Mouse (Mus musculus): ENCODE measurements around the gene Ltf.
A peak's percentile ranks its signal among the peaks of the same experiment; 100 is the strongest.

The Ltf gene

DNA sequence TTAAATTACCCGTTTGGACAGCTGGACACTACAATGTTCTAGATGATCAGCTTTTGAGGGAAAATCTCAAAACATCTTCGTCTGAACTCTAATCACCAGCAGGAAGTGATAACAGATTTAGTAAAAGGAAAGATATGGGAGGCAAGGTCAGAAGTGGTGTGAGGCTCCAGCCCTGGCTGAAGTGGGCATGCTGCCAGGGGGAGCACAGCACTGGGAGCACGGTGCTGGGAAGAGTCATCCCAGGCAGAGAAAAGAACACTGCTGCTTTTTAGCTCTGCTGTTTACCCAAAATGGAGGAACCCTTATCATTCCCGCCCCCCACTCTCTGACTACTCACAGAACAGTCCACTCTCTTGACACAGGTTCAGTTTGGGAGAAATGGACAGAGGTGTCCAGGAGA is 20.9 kb downstream of the Ltf start:
- no peak for DNase-seq (ENCODE audit: low read depth)

DNA sequence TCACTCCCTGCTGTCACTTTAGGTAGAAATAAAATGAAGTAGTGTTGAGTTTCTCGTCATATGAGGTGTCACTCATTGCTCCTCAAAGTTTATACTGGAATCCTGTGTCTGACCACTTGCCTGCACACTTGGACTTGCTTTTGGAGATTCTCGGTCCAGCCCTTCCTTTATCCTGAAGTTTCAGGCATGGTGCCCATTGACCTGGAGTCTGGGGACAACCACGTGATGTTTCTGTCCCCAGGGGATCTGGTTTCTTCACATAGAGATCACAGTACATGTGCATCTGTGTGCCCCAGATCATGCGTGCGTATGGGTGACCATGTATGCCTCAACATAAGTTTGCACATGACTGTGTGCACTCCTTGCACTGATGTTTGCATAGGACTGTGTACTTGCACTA is 23.2 kb downstream of the Ltf start:
- DNase-seq (ENCODE audit: low read depth): no peak

DNA sequence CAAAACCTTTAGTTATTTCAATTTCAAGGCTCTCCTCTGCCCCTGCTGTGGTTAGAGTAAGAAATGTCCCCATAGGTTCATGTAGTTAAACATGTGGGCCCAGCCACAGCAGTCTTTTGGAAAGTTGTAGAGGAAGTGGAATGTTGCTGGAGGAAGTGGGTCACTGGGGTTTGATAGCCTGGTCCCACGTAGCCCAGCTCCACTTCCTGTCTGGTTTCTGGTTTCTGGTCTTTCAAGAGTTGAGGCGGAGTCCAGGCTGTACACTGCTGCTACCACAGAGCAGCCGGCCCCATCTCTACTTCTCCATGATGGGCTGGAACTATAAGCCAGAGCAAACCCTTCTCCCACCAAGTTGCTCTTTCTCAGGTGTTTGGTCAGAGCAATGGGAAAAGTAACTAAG is 27.2 kb downstream of the Ltf start:
- DNase-seq (ENCODE audit: low read depth): no peak

DNA sequence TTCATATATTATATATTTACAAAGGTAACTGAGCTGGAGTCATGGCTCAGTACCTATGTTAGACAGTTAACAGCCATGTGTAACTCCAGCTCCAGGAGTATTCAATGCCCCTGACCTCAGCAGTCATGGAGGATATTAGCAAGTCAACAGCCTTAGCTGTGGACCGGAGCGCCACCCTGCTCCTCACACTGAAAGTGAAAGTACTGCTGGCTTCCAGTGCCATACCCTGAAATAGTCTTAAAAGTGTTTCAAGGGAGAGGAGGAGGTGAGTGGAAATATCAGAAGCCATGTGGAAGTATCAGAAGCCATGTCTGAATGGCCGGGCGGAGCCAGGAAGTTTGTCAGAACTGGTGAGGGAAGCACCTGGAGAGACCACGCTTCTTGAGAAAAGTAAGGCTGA is 28.2 kb downstream of the Ltf start:
- DNase-seq (ENCODE audit: low read depth): no peak

DNA sequence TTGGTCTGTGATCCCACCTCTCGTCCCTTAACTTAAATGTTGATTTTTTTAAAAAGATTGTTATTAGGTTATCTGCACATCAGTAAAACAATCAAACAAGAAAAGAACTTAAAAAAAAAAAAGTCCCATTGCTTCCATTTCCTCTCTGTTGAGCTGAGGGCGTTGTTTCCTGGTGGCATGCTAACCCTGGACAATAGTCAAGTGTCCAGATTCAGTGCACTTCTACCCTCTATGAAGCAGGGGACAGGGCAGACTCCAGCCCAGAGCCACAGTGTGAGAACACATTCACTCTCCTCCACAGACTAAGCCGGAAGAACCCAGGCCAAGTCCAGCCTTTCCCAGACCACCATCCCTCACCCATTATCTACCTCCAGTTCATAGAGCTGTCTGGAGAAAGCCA is 29.4 kb downstream of the Ltf start:
- no peak for DNase-seq (ENCODE audit: low read depth)

DNA sequence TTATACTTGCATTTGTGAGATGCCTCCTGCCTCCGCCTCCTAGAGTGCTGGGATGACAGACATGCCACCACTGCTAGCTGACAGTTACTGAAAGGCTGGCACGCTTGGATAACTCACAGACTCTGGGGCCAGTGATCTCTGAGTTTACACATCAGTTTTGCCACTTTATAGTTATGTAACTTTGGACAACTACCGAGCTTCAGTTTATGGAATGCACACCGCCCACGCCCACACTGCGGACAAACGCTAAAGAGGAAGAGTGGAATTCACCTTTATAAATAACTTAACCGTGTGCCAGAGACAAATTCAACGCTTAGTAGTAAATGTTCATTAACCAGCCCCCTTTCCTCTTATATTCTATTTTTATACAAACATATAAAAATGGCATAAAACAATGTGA is 35.9 kb downstream of the Ltf start:
- no peak for DNase-seq (ENCODE audit: low read depth)

DNA sequence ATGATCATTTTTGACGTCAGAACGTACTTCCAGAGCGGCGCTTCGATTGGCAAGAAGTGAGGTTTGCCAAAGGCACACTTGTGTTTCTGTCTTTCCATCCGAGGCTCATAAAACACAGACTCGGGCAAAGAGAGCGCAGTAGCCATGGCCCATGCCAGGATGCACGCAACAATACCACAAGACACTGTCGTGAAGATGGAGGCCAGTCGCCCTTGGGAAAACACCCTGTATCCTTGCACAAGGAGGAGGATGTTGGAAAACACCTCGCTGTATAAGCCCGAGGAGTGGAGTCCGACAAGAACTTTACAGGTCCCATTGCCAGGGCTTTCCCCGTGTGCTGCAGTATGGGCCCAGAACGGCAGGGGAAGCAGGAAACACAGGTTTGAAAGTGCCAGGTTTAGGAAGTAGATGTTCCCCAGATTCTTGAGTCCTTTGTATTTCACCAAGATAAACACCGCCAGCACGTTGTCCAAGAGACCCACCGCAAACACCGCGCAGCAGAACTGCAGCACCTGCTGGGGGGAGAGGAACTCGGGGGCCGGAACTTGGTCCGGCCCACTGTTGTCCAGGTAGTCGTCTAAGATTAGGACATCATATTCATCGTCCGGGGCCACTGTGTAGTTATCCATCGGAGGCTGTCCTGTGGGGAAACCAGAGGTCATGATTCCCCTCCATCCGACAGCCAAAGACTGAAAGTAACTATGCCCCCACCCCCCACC is 36.9 kb downstream of the Ltf start:
- DNase-seq (ENCODE audit: low read depth): no peak

DNA sequence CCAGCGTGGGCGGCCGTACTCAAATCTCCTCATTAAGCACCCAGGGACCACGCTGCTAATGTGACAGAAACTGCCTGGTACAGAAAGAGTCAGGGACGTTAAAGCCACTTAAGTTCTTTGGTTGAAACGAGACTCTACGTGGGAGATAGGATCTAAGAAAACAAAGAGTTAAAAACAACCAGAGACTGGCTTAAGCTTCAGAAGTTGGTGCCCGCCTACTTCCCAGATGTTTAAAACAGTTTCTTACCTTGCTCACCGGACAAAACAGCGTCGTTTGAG is 37.4 kb downstream of the Ltf start:
- no peak for DNase-seq (ENCODE audit: low read depth)

DNA sequence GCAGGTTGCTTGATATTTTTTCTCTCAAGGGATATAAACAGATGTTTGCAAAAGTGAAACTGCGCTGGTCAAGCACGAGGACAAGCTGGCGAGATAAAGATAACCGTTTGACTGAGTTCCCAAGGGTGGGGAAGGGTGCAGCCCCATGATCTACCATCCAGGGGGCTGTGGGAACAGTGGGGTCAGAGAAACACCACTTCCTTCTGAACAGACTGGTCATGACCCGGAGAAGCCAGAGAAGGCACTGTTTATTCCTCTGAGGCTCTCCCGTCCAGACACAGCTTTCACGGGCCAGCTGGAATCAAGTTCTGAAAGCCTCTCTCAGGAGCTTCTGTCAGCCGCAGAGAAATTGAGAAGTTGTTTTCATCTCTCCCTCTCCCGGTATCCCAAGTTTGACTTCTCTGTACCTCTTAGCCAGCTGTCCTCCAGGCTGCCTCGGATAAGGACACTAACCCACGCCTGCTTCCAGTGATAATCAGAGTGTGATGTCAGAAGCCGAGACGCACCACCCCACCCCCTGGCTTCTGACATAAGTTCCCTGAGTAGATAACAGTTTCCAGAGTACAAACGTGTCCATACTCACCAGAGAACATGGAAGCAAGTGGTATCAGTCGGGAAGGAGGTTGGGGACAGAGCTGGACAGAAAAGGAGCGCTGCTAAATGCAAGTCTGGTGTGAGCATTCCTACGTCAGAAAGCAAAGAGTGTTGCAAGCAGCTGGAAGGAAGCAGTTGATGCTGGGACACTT is 37.9 kb downstream of the Ltf start, which contains the start of gene Ccrl2:
TSS of gene Ccrl2 (minus strand) at position 722 of the 746 bp plus-strand sequence.
- DNase-seq (ENCODE audit: low read depth): peak; percentile 38

DNA sequence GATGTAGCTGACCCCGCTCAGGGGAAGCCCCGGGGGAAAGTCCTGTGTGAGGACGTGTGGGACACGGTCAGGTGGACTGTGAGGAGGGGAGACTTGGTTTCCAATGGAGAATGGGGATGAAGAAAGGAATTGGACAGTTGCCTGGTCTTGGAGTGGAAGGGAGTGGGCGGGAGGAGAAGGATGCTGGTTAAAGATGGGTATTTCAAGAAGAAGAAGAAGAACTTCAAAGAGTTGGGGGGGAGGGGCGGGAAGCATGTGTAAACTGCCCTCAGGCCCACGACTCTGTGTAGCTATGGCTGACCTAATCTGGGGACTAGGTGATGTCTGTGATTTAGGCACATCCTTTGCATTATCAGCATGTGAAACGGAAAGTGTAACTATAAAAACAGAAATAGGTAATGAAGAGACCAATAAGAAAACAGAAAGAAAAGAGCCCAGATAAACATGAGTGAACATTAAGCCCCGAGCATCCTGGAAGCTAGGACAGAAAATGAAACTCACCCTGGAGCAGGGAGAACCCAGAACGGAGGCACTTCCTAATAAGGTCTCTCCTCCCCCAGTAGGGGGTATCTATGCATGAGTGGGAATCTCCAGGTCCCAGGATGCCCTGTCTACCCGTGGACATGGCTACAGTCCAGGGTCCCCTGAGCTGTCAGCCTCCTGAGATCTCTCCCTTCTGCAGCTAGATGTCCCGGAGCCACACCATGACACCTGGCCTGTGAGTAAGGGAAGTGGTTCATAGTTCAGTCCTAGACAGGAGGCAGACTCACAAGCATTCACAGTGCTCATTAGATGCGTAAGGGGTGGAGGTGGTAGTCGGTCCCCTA is 38.7 kb downstream of the Ltf start:
- DNase-seq (ENCODE audit: low read depth): no peak

DNA sequence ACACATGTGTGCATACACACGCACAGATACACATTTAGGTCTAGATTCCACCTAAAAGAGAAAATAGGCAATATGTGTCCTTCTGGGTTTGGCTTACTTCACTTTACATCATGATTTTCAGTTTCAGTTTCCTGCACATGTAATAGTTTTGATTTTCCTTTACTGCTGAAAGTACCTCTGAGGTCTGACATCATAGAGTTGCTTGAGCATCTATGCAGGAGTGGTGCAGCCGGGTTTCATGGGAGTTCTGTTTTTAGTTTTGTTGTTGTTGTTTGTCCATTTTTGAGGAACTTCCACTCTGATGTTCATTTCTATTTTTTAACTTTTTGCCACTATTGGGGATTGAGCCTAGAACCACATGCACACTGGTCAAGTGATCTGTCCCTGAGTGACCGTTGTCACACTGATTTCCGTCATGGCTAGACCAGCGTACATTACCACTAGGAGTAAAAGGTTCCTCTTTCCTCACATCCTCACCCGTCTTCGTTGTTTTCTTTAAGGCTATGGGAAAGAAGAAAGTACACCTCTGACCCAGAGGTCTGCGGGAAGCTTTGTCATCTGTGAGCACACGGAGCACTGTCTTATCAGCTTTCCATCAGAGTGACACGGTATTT is 40.0 kb downstream of the Ltf start:
- DNase-seq (ENCODE audit: low read depth): no peak

DNA sequence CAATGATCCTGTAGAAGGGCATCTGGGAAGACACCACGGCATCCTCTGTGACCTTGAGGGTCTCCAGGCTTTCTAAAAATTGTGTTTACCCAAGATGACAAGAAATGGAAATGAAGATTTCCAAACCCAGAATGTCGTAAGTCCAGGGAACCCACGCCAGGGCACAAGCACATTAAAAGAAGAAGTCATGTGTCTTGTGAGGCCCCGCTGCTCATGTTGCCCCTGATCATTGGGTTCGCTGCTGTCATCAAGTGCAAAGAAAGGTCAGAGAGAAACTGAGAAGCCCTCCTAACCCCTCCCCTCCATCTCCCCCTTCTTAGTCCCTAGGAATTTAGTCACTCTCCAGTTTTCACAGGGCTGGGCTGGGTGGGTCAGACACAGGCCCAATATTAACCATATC is 43.8 kb downstream of the Ltf start:
- DNase-seq (ENCODE audit: low read depth): no peak

DNA sequence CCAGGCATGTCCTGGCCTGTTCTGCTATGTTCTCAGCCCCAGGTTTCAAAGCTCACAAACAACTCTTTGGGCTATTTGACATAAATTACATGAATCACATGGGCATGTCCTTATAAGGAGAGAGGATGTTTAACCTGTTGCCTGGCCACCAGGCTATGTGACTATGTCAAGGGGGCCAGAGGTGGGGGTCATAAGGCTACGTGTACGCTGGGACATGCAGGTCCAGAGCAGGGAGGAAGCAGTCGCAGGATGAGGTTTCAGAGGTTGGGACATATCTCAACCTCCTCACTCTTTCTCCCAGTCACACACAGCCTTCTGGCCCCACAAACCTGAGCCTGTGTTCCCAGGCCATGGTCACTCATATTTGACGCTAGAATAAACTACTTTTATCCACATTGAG is 48.0 kb downstream of the Ltf start:
- no peak for DNase-seq (ENCODE audit: low read depth)

DNA sequence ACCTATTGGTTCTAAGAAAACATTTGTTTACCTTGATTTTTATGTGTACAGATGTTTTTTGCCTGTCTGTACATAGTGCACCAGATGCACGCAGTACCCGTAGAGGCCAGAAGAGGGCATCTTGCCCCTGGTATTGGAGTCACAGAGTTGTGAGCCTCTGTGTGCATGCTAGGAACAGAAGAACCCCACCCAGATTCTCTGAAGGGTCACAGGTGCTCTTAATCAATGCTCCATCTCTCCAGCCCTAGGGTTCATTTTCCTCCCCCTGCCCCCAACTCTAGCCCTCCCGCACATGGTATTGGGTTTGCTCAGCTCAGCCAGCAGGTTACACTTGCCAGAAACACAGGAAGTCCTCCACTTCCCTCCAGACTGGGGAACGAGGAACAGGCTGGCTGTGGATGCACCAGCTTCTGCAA is 51.5 kb downstream of the Ltf start:
- peak; percentile 65 for DNase-seq (ENCODE audit: low read depth)

DNA sequence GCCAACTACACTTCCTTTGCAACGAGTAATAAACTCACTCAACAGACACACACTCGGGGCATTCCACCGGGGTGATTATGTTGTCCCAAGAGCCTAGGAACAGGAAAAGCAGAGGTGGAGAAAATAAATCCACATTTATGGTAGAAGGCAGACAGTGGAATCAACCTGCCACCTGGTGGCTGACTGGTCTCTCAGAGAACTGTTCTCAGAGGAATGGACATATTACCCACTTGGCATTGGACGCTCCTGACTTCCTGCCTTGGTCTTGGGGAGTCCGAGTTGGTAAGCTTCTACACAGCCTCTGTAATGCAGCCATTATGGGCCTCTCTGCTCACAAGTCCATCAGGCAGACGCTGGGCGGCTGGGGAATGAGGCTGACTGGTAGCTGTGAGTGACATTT is 53.1 kb downstream of the Ltf start:
- DNase-seq (ENCODE audit: low read depth): no peak

DNA sequence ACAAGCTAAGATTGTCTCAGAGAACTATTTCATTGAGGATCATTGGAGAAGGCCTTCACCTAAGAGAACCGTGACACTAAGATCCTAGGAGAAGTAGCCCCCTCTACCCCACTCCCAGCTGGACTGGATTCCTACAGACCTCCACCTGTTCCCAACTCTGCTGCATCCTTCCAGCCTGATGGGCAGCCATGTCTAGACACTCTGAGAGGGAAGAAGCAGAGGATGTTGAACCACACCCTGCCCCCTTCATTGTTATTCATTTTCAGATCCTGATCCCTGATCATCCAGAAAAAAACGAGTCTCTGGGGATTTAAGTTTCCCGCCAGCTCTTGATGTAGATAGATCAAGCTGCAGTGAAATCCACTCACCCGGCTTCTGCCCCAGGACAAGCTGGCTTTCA is 53.9 kb downstream of the Ltf start:
- DNase-seq (ENCODE audit: low read depth): no peak

DNA sequence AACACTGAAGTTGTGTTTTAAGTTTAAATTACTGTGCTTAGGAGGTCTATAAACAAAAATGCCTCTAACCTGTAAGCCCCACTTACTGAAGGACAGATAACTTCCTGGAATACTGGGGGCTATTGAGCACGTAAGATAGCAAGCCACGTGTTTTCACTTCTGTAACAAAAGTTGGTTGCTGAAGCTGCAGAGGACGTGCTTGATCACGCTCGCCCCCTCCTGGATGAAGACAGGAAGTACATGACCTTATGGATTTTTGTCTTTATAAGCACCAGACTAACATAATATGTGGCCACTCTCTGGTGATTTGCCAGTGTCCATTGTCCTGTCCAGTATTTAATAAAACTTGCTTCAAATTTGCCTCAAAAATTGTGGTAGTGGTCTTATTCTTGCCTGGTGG is 58.7 kb downstream of the Ltf start:
- DNase-seq (ENCODE audit: low read depth): no peak

DNA sequence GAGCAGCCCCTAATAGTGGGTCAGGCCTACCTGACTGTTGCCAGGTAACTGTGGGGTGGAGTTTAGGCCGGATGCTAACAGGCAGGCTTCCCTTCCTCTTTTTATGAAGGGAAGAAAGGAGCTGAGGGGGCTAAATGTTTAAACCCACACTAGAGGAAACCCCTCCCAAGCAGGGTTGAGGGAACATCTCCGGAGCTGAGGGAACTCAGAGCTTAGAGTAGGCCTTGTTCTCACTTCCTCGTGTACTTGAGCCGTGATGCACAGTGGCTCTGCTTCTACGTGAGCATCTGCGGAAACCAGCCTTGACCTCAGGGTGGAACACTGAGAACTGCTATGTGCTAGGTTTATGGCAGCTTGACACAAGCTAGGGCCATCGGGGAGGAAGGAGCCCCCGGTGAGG is 61.7 kb downstream of the Ltf start:
- DNase-seq (ENCODE audit: low read depth): no peak

DNA sequence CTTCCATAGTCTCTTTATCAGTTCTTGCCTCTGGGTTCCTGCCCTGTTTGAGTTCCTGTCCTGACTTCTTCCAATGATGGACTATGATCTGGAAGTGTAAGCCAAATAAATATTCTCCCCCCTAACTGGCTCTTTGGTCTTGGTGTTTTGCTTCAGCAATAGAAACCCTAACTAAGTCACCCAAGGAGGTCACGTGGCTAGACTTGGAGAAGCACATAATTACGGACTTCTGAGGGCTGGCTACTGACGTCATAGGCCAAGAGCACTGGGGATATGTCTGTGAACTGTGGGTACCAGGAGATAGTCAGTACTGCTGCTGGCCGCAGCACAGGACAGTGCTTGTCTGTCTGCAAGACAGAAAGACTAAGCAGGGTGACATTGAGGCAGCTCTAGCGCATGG is 62.7 kb downstream of the Ltf start:
- no peak for DNase-seq (ENCODE audit: low read depth)

DNA sequence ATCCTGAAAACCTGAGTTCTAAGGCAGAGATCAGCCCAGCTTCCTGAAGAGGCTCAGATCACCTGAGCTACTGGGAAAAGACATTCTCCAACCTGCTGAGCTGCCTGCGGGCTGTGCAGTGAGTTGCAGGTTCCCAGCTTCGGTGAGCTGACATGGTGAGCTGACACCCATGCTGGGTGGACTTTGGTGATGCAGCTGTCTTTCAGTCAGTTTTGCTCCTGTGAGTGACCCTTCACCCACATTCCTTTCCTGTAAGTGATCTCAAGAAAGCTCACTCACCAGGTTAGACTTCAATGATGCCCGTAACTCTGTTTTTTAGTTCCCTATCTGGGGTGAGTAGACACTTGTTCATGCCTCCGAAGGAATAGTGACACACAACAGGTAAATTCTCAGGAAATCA is 66.3 kb downstream of the Ltf start:
- DNase-seq (ENCODE audit: low read depth): no peak

DNA sequence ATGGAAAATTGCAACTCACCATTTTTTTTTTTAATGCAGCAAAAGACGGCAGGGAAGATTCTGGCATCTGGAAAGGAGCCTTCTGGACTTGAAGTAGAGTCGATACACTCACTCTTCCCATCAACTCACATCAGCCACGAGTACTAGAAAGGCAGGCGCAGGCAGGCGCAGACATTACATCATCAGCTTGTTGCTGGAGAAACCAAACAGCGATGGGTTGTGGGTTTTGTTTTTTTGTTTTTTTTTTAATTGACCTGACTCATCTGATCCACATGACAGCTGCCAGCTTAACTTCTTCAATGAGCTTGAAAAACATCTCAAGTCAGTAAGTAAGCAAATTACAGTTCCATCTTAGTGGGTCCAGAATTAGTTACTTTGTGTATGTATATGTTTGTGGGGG is 67.1 kb downstream of the Ltf start:
- no peak for DNase-seq (ENCODE audit: low read depth)

DNA sequence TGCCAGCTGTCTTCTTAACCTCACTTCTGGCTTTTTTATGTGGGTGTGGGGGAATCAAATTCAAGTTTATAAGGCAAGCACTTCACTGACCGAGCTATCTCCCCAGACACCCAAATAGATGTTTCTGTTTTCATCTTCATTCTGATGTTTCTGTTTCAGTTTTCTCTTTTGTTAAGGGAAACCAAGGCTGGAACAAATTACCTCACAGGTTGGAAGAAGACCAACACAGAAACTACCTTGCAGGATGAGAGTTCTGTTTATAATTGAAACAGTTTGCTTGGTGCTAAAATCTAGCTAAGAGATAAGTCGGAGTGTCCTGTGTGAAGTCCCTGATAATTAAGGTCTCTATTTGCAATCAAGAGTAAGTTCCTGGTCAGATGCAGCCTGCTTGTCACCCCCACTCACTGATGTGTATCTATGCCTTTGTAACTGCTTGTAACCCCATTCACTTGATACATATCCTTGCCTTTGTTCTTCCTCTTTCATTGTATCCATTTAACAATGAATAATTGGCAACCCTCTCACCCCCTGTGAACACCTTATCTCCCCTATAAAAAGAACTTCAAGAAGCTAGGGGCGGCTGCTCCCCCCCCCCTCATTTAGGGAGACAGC is 68.0 kb downstream of the Ltf start:
- no peak for DNase-seq (ENCODE audit: low read depth)
